Mouse (Mus musculus): ENCODE measurements around the gene Gm853. TPM values are rescaled to one million over a fixed set of nuclear protein-coding genes. Genes with fewer than 3 reads are reported as not detected.

Gm853 gene
- polyA plus RNA-seq, 1 experiment from 2014 or later = not detected

DNA sequence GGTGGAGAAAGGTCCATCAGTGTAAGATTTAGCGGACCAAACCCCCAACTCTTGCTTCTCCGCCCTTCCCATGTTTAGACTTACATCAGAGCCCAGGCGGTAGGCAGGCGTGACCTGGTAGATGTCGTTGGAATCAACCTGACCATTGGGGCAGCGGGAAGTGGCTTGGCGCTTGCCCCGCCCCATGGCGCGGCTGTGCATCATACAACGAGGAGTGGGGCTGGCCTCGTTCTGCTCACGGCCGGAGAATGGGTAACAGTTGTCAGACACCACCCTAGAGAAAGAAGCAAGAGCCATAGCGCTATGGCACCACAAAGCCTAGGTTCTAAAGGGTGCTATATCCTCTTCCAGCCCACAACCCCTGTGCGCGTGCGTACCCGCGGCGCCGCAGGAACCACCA, 54.9 kb downstream of the Gm853 start:
- no peaks in the 10 kb centered on the region for H3K9me3 ChIP-seq (replicated peaks; ENCODE audit: control insufficient read depth, low read length)
- 58% methylated on average over 22 of the region's 22 CpGs for WGBS
- H3K4me1 ChIP-seq (ENCODE audit: control insufficient read depth, insufficient read depth, low read length) = peaks cover 58% of the 10 kb centered on the region
- H3K9ac ChIP-seq (ENCODE audit: low read length) = peak overlapping the region; percentile 23; the same call in 1 of the 2 replicates
- no peaks in the 10 kb centered on the region for H3K27me3 ChIP-seq (ENCODE audit: control insufficient read depth, insufficient read depth, low read length)
- ATAC-seq (ENCODE audit: insufficient read depth, low FRiP score) = no peak
- H3K4me2 ChIP-seq (ENCODE audit: low read depth, low read length) = peak overlapping the region; percentile 28
- H3K36me3 ChIP-seq (ENCODE audit: control insufficient read depth, insufficient read depth, low read length) = no peaks in the 10 kb centered on the region
- H3K4me3 ChIP-seq (replicated peaks; ENCODE audit: low read length) = no peak overlapping the region
- H3K27ac ChIP-seq (ENCODE audit: low read length) = peak overlapping the region; percentile 85

DNA sequence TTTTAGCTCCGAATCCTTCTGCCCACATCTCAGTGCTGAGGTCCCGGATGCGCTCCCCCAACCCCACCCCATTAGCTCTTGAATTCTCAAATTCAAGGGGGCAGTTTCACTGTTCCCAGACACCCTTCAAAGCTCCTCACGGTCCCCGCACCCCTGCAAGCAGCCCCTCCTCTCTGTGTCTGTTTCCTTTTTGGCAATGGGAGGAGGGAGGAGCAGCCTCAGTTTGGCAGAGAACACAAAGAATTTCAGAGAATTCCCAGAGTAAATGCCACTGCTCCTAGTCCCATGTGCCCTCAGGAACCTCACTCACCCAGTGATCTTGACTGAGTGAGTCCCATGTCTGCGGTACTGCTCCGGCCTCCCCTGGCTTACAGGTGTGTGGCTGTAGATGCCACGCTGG, 55.6 kb downstream of the Gm853 start:
- Histone ChIP-seq H3K27ac (ENCODE audit: low read length) (no peak overlapping the region), H3K9ac (ENCODE audit: low read length) (no peak overlapping the region; the same call in 1 of the 2 replicates), H3K9me3 (replicated peaks; ENCODE audit: control insufficient read depth, low read length) (no peaks in the 10 kb centered on the region), H3K4me2 (ENCODE audit: low read depth, low read length) (no peak overlapping the region), H3K27me3 (ENCODE audit: control insufficient read depth, insufficient read depth, low read length) (no peaks in the 10 kb centered on the region), H3K36me3 (ENCODE audit: control insufficient read depth, insufficient read depth, low read length) (no peaks in the 10 kb centered on the region), H3K4me1 (ENCODE audit: control insufficient read depth, insufficient read depth, low read length) (peaks cover 50% of the 10 kb centered on the region), H3K4me3 (replicated peaks; ENCODE audit: low read length) (no peak overlapping the region)
- 71% methylated on average over 8 of the region's 8 CpGs for WGBS
- no peak for ATAC-seq (ENCODE audit: insufficient read depth, low FRiP score)

DNA sequence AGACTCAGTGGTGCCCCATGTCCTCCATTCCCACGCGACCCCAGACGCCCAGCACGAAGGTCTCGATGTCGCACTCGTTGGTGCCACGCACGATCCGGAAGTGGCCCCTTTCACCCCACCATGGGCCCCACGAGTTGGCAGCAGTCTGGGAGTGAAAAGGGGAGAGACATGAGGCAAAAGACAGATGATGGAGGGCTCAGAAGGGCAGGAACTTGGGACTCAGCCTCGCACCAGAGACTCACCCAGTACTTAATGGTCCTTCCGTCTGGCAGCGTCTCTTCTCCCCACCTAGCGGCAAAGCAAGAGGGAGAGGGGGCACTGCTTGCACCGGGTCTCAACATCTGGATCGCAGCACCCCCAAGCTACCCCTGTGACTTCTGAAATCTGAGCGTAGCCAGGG, 56.1 kb downstream of the Gm853 start:
- Histone ChIP-seq H3K9ac (ENCODE audit: low read length) (no peak overlapping the region), H3K4me2 (ENCODE audit: low read depth, low read length) (no peak overlapping the region), H3K27ac (ENCODE audit: low read length) (no peak overlapping the region), H3K4me1 (ENCODE audit: control insufficient read depth, insufficient read depth, low read length) (peaks cover 46% of the 10 kb centered on the region), H3K27me3 (ENCODE audit: control insufficient read depth, insufficient read depth, low read length) (no peaks in the 10 kb centered on the region), H3K4me3 (replicated peaks; ENCODE audit: low read length) (no peak overlapping the region), H3K36me3 (ENCODE audit: control insufficient read depth, insufficient read depth, low read length) (no peaks in the 10 kb centered on the region), H3K9me3 (replicated peaks; ENCODE audit: control insufficient read depth, low read length) (no peaks in the 10 kb centered on the region)
- 83% methylated on average over 18 of the region's 18 CpGs for WGBS
- ATAC-seq (ENCODE audit: insufficient read depth, low FRiP score) = no peak

DNA sequence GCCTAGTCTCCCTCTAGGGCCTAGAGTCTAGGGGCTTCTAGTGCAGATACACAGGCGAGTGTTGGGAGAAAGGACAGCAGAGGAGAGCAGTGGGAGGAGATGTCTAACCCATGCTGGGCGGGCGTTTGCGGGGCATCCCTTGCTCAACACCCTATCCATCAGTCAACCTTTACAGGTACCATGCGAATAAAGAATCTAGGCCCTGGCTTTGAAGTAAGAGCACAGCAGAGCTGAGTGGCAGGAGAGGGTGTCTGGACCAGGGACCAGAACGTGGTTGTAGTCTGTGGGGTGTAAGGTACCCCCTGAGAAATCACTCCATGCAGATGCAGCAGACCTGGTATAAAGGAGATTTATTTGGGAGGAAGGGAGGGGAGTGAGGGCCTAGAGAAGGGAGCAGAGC, 58.1 kb downstream of the Gm853 start:
- Histone ChIP-seq H3K27me3 (ENCODE audit: control insufficient read depth, insufficient read depth, low read length) (no peaks in the 10 kb centered on the region), H3K36me3 (ENCODE audit: control insufficient read depth, insufficient read depth, low read length) (no peaks in the 10 kb centered on the region), H3K4me3 (replicated peaks; ENCODE audit: low read length) (no peak overlapping the region), H3K9me3 (replicated peaks; ENCODE audit: control insufficient read depth, low read length) (no peaks in the 10 kb centered on the region), H3K4me2 (ENCODE audit: low read depth, low read length) (no peak overlapping the region), H3K27ac (ENCODE audit: low read length) (no peak overlapping the region), H3K9ac (ENCODE audit: low read length) (peak overlapping the region; percentile 70), H3K4me1 (ENCODE audit: control insufficient read depth, insufficient read depth, low read length) (peaks cover 42% of the 10 kb centered on the region)
- WGBS = 83% methylated on average over 6 of the region's 6 CpGs
- no peak for ATAC-seq (ENCODE audit: insufficient read depth, low FRiP score)

GRCm38 (mm10) chr4:130163391-130163861, 58.8 kb downstream of the Gm853 start:
- peak; percentile 12; the same call in 1 of the 2 replicates for ATAC-seq (ENCODE audit: insufficient read depth, low FRiP score)
- Histone ChIP-seq H3K9me3 (replicated peaks; ENCODE audit: control insufficient read depth, low read length) (no peaks in the 10 kb centered on the region), H3K36me3 (ENCODE audit: control insufficient read depth, insufficient read depth, low read length) (no peaks in the 10 kb centered on the region), H3K27ac (ENCODE audit: low read length) (peak overlapping the region; percentile 62; the same call in 1 of the 2 replicates), H3K4me3 (replicated peaks; ENCODE audit: low read length) (peak overlapping the region; percentile 24), H3K4me1 (ENCODE audit: control insufficient read depth, insufficient read depth, low read length) (peaks cover 35% of the 10 kb centered on the region), H3K9ac (ENCODE audit: low read length) (peak overlapping the region; percentile 70), H3K4me2 (ENCODE audit: low read depth, low read length) (peak overlapping the region; percentile 47), H3K27me3 (ENCODE audit: control insufficient read depth, insufficient read depth, low read length) (no peaks in the 10 kb centered on the region)
- WGBS = 7% methylated on average over 20 of the region's 20 CpGs

GRCm38 (mm10) chr4:130161349-130161748, 60.9 kb downstream of the Gm853 start:
- H3K9ac ChIP-seq (ENCODE audit: low read length) = no peak overlapping the region
- no peak overlapping the region for H3K4me2 ChIP-seq (ENCODE audit: low read depth, low read length)
- H3K27ac ChIP-seq (ENCODE audit: low read length) = no peak overlapping the region
- ATAC-seq (ENCODE audit: insufficient read depth, low FRiP score) = no peak
- peaks cover 15% of the 10 kb centered on the region for H3K4me1 ChIP-seq (ENCODE audit: control insufficient read depth, insufficient read depth, low read length)
- WGBS = 38% methylated on average over 4 of the region's 4 CpGs
- no peaks in the 10 kb centered on the region for H3K9me3 ChIP-seq (replicated peaks; ENCODE audit: control insufficient read depth, low read length)
- H3K4me3 ChIP-seq (replicated peaks; ENCODE audit: low read length) = no peak overlapping the region
- H3K27me3 ChIP-seq (ENCODE audit: control insufficient read depth, insufficient read depth, low read length) = no peaks in the 10 kb centered on the region
- H3K36me3 ChIP-seq (ENCODE audit: control insufficient read depth, insufficient read depth, low read length) = no peaks in the 10 kb centered on the region

Other genes with a start within 250 kb of the Gm853 start
- 1.6 and 1.9 TPM in 2 replicates for gene Adgrb2, start 237.5 kb downstream of the Gm853 start, polyA plus RNA-seq (2015; fragmentation: Nextera tagmentation; extraction: Ambion mirVana)
- 55.6 and 75.1 TPM in 2 replicates for gene Col16a1, start 174.6 kb downstream of the Gm853 start, polyA plus RNA-seq (2015; fragmentation: Nextera tagmentation; extraction: Ambion mirVana)
- gene Pef1, start 119.8 kb downstream of the Gm853 start, polyA plus RNA-seq (2015; fragmentation: Nextera tagmentation; extraction: Ambion mirVana) = 63.5 and 72.7 TPM in 2 replicates
- 0.29 and 0.49 TPM in 2 replicates for gene Hcrtr1, start 83.0 kb downstream of the Gm853 start, polyA plus RNA-seq (2015; fragmentation: Nextera tagmentation; extraction: Ambion mirVana)
- 62.7 and 77.6 TPM in 2 replicates for gene Tinagl1, start 47.3 kb downstream of the Gm853 start, polyA plus RNA-seq (2015; fragmentation: Nextera tagmentation; extraction: Ambion mirVana)
- gene Serinc2, start 56.8 kb upstream of the Gm853 start, polyA plus RNA-seq (2015; fragmentation: Nextera tagmentation; extraction: Ambion mirVana) = 47.3 and 61.7 TPM in 2 replicates
- 8.6 and 32.4 TPM in 2 replicates for gene Fabp3, start 86.2 kb upstream of the Gm853 start, polyA plus RNA-seq (2015; fragmentation: Nextera tagmentation; extraction: Ambion mirVana)
- gene Gm10570, start 86.3 kb upstream of the Gm853 start, polyA plus RNA-seq (2015; fragmentation: Nextera tagmentation; extraction: Ambion mirVana) = not detected in 2 replicates
- gene Zcchc17, start 137.5 kb upstream of the Gm853 start, polyA plus RNA-seq (2015; fragmentation: Nextera tagmentation; extraction: Ambion mirVana) = 51.0 and 56.8 TPM in 2 replicates
- gene Snrnp40, start 137.7 kb upstream of the Gm853 start, polyA plus RNA-seq (2015; fragmentation: Nextera tagmentation; extraction: Ambion mirVana) = 98.8 and 107 TPM in 2 replicates

Data from stomach, embryonic 16.5 days (tissue).